Comparison of ENCODE assay signal across 1 mouse cellular context in the genomic region with DNA sequence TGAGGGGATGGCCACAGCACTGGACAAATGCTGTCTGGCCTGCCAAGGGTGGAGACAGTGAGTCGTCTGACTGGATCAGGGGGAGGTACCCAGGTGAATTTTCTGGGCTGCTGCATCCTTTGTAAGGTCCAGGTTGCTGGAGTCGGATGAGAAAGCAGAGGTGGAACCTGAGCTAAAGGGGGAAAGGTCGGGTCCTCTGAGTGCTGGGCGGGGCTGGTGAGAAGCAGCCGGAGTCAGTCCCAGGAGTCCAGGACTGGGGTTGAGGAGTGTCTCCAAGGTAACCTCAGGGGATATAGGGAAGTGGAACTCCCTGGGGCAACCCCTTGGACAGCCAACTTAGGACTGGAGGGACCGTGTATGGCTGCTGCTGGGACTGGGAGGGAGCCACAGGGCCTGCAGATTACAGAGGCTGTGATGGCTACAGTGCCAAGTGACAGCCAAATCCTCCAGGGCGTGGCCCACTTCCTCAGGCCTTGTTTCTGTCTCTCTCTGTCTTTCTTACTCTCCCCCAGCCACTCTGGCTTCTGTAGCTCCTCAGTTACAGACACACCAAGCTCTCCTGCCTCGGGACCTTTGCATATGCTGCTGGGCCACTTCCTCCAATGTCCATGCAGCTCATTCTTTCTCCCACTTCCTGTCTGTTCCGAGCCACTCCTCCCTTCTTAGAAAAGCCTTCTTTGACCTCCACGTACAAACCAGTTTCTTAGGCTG.
A peak's percentile ranks its signal among the peaks of the same experiment; 100 is the strongest.
TF ChIP-seq lines count a peak whose summit lies in the region.

No protein-coding gene starts in this region.

TF ChIP-seq in CH12.LX, 34 proteins besides CTCF, POLR2A, EP300 and RAD21 (continued from another document):
- TF ChIP-seq ZNF384 (IDR thresholded peaks at IDR 0.05; ENCODE audit: low read depth, low read length) (no peak), IRF4 (IDR thresholded peaks at IDR 0.05; ENCODE audit: low read depth, low read length) (peak; percentile 61)
